Mouse (Mus musculus): Measurements from ENCODE around the gene Ints12. TPM values are rescaled to one million over a fixed set of nuclear protein-coding genes. Genes with fewer than 3 reads are reported as not detected.

The Ints12 gene
- 16.3 and 18.5 TPM in 2 replicates for polyA plus RNA-seq (2015; fragmentation: Nextera tagmentation; extraction: Ambion mirVana)

GRCm38 (mm10) chr3:133091664-133092273, at the start of gene Ints12, which contains the start of gene Gstcd:
Gene Ints12 (plus strand): TSS chr3:133091840.
Gene Gstcd (minus strand): TSS chr3:133092033.

Other genes starting within 250 kb of the Ints12 start
- gene Npnt, start 141.5 kb upstream of the Ints12 start, polyA plus RNA-seq (2015; fragmentation: Nextera tagmentation; extraction: Ambion mirVana) = 16.8 and 22.4 TPM in 2 replicates
- gene Gstcd, start 193 bp downstream of the Ints12 start, polyA plus RNA-seq (2015; fragmentation: Nextera tagmentation; extraction: Ambion mirVana) = 2.0 and 3.6 TPM in 2 replicates
- 0.11 and 0.18 TPM in 2 replicates for gene Arhgef38, start 143.1 kb downstream of the Ints12 start, polyA plus RNA-seq (2015; fragmentation: Nextera tagmentation; extraction: Ambion mirVana)
- gene Ppa2, start 218.3 kb downstream of the Ints12 start, polyA plus RNA-seq (2015; fragmentation: Nextera tagmentation; extraction: Ambion mirVana) = 72.3 and 89.2 TPM in 2 replicates